Mouse (Mus musculus) frontal cortex, postnatal 10 days (tissue): Measurements from ENCODE around the gene Ldhd.
A peak's percentile ranks its signal among the peaks of the same experiment; 100 is the strongest.

ENCODE experiments used
- DNase-seq, 2 experiments: peaks; one replicate each; pipeline ENCODE4 v3.0.0; 2022; ENCODE audit warnings: low spot score in 2 of 2, mixed read lengths in 1 of 2

Gene Ldhd

DNA sequence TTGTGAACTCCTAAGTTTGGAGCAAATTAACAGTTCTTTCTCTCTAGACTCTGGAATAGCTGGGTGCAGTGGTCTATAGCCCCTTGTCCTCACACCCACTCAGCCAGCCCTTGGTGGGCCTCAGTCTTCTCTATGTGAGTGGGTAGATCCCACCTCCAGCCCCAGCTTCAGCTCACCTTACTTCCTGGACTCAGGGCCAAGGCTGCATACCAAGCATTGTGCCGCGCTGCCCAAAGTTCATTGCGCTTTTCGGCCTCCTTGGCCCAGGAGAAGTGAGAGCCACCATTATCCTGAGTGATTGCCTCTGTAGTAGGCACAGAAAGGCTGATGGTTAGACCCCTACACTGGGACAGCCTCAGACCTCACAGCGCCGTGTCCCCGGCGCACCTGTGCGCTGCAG lies 2.3 kb downstream of the Ldhd start:
- no peak for DNase-seq

DNA sequence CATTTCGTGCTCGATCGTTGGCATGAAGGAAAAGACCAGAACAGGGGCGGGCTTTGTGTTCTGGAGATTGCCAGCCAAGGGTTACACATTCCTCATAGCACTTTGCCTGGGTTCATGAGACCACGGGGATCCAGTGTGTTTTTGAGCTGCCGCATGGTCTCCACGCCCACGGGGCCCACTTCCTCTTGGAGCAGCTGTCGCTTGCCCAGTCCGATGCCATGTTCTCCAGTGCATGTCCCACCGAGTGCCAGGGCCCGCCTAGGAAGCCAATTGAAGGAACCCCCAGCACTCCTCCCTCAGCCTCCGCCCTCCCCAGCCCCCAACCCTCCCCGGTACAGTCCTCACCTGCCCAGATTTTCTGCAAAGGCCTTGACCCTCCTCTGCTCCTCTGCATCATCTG lies 3.2 kb downstream of the Ldhd start:
- no peak for DNase-seq

DNA sequence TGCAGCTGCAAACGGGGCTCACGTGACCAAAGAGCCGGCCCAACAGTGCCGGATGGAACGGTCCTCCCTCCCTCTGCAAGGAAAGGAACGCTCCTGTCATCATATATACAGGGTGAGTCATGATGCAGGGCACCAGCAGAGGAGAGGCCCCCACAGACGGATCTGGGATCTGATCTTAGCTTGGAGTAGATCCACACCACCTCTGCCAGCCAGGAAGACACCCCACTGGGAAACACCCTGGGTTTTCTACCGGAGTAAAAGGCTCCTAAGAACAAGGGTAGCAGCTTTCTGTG lies 3.7 kb downstream of the Ldhd start:
- no peak for DNase-seq

DNA sequence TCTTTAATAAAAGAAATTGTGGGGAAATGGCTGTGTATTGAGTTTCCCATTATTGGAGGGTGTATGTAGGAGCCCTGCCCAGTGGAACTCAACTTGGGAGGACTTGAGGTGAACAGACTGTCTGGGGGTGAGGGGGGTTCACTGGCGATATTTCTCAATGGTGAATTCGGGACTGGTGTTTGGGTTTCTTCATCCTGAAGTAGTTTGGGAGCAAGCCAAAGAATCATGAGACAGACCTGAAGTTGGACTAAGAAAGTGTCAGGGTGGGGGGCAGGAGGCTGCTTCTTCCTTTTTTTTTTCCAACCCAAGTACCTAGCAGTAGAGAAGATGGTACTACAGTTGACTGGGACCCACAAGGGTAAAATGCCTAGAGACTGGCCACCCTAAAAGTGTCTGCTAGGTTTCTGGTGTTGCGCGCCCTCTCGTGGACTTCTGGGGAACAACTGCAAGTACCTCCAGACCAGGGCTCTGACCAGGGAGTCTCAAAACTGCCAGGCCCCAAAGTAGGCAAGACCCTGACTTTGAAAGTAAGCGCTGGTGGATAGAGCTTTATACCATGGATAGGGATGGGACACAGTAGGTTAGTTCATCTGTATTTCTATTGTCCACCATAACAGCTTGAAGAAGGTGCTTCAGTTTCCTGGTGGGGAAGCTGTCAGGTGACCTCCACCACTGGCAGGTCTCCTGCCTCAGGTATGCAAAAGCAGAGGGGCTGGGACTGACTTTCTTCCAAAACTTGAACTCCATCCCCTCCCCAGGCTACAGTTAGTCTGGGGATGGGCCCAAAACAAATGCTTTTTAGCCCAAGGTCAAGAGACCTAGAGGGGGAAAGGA lies 4.3 kb downstream of the Ldhd start:
- DNase-seq, result peak in 1 of 2 experiments; percentile 64

DNA sequence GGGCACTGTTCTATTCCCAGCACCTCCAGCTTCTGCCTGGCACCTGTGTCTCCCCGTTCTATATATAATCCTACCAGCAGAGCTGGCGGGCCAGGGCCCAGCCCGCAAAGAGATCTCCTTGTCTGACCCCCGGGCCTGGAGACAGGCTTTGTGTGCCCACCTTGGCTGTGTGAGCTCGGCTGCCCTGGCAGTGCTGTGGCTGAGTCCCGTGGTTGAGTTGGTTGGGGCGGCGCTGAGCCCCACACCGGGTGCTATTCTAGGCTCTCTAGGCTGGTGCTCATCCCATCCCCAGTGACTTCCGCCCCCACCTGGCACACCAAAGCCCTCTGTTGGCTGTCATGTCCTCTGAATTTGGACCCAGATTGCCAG lies 5.3 kb downstream of the Ldhd start:
- DNase-seq, result no peak

DNA sequence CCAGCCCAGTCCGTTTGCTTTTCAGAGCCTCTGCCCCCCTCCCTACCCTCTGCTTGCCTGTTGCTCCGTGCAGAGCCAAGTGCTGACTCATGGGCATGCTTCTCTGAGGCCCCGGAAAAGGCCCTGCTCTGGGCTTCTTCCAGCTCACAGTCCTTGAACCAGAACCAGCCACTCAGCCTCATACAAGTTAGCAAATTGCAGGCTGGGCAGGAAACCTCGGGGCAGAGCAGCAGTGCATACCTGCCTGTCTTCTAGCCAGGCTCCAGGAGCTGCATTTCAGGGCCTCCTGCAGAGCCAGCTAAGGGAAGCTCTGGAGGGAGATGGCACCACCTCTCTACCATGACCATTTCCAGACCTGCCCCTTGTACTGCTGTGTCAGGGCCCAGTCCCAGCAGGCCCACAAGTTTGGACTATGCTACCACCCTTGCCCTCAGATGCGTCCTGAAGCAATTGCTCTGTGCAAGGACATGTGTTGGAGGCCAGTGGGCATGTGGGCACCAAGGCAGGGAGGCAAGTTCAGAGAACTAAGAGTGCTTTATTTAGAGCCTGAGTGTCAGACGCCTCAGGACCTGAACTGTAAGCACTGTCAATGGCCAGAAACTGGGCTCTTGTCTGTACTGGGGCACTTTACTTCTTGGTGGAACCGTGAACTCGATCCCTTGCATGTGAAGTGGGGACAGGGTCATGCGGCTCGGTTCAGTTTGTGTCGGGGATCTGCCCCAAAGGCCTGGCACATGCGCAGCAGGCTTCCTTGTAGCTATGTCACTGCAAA lies 5.9 kb downstream of the Ldhd start:
- no peak for DNase-seq

DNA sequence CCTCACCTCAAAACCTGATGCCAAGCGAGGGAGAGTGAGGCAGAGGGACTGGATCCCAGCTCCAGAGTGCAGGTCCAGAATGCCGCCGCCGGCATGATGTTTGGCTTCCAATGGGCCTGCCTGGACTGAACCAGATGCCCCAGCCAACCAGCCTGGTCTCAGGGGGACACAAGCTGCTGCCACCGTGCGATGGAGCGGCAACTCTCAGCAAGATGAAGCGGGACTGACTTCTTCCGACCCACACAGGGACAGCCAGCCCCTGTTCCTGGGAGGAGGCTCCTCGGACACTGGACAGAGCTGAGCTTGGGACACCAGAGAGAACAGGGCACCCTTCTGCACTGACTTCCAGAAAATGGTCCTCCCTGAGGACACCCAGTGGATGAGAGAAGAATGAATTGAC lies 7.6 kb downstream of the Ldhd start:
- no peak for DNase-seq

DNA sequence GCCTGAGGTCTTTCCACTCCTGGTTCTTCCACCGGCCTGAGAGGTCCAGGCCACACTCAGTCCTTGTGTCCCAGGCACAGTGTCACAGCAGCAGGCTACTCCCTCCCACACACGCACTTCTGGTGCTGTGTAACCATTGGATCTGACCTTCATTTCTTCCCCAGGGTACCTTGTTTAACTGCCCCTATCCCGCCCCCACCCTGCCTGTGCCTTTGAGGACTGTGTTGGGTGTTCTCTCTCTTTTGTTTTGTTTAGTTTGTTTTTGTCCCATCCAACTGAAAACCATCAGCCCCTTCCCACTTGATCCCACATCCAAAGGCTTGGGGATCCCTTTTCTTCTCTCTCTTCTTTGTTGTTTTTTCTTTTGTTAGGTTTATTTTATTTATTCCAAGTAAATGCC lies 8.1 kb downstream of the Ldhd start:
- DNase-seq, result no peak

DNA sequence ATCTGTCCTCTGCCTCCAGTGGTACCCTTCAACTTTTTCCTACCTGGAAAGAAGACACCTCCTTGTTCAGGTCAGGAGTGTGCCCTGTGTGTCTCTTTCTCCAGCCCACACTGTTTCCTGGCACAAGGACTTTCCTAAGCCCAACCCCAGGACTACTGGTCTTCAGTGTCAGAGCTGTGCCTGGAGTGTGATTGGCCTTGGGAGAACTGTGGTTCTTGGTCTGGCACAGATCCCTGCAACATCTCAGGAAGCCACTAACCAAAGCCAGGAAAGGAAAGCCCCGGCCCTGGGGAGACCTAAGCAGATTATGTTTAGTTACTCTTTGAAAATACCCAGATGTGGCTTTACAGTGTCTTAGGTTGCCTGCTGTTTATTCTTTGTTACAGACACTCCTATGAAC lies 10.2 kb downstream of the Ldhd start:
- no peak for DNase-seq

DNA sequence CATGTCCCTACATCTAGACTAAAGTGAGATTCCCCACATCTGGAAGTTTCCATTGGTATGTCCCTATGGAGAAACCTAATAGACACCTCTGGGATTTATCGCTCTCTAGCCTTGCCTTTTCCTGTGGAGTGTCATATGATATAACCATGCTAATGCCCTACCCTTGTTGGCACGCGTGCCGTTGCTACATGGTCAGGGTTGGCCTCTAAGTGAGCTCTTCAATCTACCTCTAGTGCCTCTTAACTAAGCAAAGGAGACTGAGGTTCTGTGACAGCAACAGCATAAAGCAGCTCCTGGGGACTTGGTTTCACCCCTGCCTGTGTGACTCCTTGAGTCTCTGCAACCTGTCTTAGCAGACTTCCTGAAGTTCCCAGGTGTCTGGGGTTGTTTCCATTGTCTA lies 11.9 kb downstream of the Ldhd start:
- no peak for DNase-seq

DNA sequence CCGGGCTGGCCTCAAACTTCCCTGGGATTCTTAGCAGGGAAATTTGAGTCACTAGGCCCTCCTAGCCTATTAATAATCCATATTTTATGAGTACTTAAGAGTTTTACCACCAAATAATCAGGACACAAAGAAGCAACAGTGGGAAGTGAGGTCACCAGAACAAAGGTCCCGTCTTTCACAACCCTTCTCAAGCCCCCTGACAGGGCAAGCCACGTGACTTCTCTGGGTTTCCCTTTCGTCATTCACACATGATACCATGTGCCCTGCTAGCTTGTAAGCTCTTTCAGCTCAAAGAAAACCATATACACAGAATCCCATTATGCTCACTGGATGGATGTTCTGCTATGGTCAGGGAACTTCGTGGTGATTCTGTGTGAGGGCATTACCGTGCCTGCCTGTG lies 12.4 kb downstream of the Ldhd start:
- no peak for DNase-seq

DNA sequence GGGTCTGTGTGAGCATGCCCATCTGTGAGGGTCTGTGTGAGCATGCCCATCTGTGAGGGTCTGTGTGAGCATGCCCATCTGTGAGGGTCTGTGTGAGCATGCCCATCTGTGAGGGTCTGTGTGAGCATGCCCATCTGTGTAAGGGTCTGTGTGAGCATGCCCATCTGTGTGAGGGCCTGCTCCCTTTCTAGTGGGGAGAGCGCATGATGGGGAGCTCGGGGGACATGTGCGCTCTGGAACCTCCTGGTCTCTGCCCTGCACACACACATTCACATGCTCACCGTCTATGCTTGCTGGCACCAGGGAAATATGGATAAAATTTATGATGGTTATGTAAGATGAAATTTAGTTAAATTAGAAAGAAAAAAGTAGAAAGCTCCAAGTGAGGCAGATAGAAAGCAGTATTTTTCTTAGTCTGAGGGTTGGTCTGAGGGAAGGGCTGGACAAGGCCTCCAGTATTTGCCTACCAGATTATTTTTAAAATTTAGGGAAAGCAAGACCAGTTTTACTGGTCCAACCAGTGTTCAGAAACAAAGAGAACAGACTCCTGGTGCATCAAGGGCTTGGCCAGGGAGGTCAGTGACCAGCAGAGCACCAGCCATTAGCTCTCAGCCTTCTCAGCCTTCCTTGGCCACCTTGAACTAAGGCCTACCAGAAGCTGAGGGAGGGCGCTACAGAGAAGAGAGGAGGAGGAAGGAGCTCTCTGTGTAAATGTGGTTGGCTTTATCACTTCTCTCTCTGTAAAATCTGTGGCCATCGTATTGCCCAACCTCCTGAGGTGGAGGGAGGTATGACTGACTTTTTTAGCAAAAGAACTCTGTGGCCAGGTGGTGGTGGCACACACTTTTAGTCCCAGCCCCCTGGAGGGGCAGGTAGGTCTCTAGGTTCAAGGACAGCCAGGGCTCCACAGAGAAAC lies 15.1 kb downstream of the Ldhd start:
- no peak for DNase-seq

DNA sequence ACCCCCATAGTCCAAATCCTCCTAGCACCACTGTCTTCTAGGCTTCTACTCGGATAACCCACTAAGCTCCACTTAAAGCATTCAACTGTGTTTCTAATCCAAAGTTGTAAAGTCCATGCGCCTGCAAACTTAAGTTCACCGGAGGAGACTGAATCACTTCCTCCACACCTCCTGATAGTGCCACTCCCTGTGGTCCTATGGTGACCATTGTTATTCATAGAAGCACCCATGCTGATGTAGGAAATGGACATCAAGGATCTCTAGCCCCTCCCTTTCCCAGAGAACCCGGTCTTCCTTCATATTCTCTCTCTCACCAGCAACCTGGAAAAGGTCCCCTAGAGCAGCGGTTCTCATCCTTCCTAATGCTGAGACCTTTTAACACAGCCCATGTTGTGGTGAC lies 17.0 kb downstream of the Ldhd start:
- DNase-seq, result no peak

DNA sequence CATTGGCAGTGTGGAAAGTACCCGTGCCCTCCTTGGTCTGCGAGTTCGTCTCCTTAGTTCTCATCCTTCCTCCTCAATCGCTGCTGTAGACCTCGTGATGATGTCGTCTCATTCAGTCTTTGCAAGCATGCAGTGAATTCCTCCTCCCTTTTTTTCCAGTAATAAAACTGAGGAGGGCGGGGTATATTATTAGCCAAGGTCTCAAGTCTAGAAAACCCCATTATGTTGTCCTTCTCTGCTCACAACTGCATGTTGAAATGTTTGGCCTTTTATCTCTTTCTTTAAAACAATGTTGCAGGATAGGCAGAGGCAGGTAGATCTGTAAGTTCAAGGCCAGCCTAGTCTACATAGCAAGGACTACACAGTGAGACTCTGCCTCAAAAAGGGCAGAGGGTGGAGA lies 22.8 kb downstream of the Ldhd start:
- no peak for DNase-seq

DNA sequence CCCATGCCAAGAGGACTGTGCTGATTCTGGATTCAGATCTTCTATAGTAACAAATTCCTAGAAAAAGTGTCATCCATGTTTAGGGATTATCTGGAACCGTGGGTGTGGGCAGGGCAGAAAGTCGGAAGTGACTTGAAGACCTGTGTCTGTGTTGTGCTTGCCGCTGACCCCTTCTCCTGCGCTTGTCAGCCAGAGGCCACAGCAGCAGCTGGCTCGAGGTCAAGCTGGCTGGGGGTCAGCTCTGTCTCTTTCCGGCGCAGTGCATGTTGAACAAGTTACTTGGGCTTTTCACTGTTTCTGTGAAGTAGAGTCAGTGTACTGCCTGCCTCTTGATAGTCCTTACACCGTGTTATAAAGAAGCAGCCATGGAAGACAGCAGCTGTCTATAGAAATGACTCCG lies 23.2 kb downstream of the Ldhd start:
- DNase-seq, result no peak

DNA sequence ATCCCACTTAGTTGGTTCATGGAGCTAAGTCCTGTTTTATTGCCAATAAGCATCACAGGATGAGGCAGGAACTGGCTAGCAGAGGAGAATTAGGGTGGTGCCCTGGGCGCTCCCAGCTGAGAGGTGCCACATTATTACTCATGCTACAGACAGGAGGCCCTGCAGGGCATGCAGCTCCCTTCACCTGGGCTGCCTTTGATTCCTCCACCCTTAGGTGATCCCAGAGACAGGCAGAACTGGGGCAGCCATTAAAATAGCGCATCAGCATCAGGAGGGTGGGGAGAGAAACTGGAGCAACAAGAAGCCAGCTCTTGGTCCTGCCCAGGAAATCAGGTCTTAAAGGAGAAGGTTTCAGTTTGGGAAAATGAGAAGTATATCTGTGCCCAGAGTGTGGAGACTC lies 25.2 kb downstream of the Ldhd start:
- DNase-seq, result no peak

DNA sequence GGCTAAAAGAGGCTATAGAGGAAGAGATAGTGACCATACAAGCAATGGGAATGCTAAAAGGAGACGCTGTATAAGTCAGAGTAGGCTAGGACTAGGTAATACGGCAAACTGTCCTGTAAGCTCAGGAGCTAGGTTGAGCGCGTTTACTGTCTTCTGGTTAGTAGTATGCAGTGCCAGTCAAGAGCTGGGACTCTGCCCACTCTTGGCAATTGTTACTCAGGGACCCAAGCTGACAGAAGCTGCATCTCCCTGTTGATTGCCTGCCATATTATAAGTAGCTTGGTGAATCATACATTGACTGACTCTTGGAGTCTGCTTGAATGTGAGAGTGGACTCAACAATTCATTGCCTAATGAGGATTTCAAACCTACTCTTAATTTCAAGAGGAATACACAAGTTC lies 28.1 kb downstream of the Ldhd start:
- no peak for DNase-seq

DNA sequence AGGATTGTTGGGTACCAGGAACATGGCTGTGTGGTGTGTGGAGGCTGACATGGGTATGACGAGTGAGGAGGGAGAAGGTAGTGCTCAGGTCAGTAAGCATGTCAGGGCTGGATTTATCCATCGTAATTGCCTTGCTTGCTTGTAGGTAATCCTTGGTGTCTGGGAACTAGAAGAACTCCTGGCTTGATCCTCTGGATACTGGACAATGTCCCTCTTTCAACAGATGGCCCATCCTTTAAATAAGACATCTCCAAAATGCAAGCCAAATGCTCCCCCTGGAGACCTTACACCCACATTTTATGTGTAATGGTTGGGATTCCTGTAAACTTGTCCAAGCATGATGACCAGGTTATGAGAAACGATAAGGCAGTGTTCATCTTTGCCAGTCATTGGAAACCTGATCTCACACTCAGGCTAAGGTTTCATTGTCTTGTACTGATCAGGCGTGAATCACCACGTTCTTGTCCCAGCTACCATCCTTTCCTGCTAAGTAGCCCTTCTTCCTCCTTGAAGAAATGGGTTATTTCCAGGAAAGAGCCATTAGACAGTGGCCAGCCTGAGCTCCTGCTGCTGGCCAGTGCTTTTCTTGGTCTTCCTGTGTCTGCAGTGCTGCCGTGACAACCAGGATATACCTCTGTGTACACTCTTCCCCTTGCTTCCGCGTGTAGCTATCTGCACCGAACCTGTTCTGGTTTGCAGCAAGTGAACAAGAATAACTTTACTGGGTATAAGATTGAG lies 30.3 kb downstream of the Ldhd start:
- no peak for DNase-seq

DNA sequence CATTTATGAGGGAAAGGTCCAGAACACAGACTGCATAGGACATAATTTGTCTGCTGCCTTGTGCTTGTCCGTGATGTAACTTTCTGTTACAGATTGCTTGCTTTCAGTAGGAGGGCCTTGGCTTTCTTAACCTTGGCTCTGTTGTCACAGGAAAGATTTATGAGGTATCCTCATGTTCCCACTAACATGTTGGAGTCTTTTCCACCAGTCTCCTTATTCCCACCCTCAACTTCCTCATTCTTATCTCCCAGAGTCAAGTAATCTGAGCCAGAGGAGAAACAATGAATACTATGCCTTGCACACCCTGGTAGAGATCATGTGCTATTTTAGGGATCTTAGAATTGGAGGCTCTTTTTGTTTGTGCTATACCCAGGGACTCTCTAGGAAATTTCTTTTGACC lies 32.9 kb downstream of the Ldhd start:
- DNase-seq, result no peak

DNA sequence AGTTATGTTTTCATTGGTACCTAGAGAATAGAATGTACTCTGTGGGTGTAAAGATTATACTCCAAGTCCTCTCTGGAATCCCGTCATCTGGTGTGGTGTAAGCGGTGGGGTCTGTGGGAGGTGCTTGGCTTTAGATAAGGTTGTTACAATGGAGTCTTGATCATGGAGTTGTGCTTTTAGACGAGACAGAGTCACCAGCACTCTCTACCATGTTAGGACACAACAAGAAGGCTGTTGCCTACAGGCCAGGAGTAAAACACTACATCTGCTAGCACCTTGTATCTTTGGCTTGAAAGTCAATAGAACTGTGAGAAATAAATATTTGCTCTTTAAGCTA lies 33.7 kb downstream of the Ldhd start:
- no peak for DNase-seq

DNA sequence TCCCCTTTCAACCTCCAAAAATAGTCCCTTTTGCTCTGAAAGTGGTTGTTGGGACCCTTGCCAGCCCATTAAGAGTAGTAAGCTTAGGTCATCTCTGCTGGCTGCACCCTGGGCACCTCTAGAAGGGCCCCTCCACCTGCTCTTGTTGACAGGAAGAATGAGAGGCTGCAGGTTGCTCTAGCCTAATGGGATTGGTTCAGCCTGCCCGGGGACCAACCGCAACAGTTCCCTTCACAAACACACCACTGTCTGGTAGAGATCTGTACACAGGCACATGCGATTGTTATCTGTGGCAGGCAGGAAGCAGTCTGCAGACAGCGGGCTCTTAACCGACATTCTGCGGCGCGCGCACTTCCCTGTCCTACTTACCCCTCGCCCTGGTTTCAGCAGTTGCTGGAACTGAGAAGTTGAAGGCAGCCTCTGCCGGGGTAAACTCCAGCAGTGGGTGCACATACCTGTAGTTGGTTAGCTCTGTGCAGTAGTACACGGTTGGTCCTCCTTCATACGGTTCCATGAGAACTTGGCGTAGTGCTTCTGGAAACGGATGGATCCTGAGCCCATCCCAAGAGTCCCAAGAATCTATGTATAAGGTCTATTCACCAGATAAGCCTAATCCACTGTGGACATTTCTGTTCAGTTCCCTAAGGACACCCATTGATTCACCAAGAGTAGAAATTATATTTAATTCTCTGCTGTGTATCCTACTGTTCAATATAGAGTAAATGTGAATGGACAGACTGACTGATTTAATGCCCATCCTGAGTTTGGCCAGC lies 34.3 kb downstream of the Ldhd start:
- peak; percentile 24 to 32 for DNase-seq
